Mouse (Mus musculus) layer of hippocampus, adult 11-12 months (tissue): Measurements from ENCODE around the gene Flt3.

Experiments
- DNase-seq: peaks from one replicate; pipeline ENCODE4 v3.0.0; 2022; ENCODE audit warnings: low spot score

Gene Flt3

GRCm38 (mm10) chr5:147354161-147354780 is 46.0 kb downstream of the Flt3 start:
- peak; percentile 72 for DNase-seq

DNA sequence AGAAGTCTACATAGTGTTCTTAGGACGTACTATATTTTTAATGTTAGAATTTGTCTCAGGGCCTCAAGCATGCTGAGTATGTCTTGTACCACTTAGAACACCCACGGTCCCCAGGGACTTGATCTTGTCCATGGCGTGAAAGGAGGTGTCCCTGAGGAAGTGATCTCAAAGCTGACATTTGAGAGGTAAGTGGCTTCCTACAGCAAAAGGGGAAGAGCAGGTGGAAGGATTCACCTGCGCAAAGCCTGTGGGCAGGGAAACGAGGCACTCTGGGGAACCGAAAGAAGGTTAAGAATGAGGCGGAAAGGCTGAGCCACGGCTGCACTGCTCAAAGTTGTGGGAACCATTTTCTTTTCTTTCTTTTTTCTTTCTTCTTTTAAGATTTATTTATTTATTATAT is 48.4 kb downstream of the Flt3 start:
- no peak for DNase-seq

- DNase-seq: no peak
These were observed 54.3 kb downstream of the Flt3 start for GRCm38 (mm10) chr5:147345981-147346380.

GRCm38 (mm10) chr5:147343904-147344303 is 56.4 kb downstream of the Flt3 start:
- no peak for DNase-seq

DNA sequence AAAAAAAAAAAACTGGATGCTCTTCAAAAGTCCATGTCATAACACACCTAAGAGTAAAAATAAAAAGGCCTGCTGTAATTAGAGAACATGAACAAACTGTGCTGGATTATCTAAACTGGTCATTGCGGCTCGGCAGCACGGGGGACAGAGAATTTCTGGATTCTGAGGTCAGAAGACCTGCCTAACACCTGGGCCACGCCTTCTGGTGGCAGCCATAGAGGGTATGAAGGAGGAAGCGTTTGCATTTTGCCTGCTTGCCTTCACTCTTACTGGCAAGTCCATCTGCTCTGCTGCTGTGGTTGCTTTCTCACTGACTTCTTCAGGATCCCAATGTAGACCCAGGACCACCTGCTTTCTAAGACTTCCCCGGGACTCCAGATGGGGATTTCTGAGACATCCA is 57.4 kb downstream of the Flt3 start:
- no peak for DNase-seq

DNA sequence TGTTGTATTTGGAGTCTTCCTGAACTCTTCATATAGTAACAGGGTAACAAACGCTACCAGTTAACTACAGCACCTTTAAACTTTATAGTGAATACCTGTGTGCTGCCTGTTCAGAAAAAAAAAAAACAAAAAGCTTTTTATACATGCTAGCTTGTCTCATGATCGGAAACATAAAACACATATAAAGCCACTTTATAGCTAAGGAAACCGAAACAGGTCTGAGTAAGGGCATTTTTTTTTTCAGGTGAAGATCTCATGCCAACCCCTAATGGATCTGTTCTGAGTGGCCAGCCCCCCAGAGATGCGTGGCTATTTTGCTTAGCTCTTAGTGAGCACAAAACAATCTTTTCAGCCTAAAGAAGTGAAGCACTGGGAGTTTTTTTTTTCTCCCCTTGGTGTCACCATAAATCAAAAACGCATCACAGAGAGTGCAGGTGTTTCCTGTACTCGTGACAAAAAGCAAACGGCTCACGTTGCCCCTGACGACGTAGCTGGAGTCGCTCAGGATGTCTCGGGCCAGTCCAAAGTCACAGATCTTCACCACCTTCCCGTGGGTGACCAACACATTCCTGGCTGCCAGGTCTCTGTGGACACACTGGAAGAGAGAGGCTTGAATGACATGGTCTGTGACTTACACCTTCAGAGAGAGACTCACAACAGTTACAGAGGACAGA is 59.4 kb downstream of the Flt3 start:
- no peak for DNase-seq

GRCm38 (mm10) chr5:147339560-147339959 is 60.7 kb downstream of the Flt3 start:
- DNase-seq: no peak

- DNase-seq: no peak
These were observed 61.3 kb downstream of the Flt3 start for GRCm38 (mm10) chr5:147338967-147339366.

GRCm38 (mm10) chr5:147332711-147333110 is 67.6 kb downstream of the Flt3 start:
- no peak for DNase-seq

DNA sequence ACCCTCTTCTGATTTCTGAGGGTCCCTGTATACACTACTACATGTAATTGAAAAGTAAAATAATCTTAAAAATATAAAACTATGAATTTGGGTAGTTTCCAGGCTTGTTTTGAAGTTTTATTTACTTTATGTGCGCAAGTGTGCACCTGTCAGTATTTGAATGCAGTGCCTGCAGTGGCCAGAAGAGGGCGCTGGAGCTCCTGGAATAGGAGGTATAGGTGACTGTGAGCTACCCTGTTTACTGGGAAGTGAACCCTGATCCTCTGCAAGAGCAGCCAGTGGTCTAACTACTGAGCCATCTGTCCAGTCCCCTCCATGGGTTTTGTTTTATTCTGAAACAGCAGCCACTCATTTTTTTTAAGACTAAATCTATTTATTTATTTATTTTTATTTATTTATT is 68.7 kb downstream of the Flt3 start:
- DNase-seq: peak; percentile 70

GRCm38 (mm10) chr5:147329946-147330345 is 70.3 kb downstream of the Flt3 start:
- DNase-seq: no peak

DNA sequence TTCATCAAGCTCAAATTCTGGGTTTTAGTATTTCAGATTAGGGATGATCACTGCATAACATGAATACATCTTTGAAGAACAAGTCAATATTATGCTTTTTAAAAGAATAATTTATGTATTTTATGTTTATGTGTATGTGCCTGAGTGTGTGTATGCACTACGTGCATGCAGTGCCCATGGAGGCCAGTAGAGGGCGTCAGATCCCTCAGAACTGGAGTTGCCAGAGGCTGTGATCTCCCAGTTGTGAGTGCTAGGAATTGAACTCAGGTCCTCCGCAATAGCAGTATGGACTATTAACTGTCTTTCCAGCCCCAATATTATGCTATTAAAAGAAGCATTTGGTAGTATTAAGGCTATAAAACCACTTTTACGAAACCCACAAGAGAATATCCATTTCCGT is 72.7 kb downstream of the Flt3 start:
- no peak for DNase-seq

DNA sequence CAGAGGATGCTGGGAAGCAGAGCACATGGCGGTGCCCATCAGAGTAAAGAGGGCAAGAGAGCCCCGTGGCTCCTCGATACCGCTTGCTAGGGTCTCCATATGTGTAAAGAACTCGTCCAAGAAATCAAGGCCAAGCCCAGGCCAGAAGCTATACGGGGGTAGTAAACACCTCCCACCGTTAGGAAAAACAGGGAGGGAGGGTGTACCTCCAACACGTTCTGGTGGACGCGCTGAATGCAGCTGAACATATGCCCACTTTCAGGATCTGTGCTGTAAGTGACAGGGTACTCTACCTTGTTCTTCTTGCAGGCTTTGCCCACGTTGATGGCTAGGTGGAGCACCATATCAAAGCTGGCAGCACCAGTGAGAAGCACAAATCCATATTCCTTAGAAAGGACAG is 74.4 kb downstream of the Flt3 start:
- no peak for DNase-seq

DNA sequence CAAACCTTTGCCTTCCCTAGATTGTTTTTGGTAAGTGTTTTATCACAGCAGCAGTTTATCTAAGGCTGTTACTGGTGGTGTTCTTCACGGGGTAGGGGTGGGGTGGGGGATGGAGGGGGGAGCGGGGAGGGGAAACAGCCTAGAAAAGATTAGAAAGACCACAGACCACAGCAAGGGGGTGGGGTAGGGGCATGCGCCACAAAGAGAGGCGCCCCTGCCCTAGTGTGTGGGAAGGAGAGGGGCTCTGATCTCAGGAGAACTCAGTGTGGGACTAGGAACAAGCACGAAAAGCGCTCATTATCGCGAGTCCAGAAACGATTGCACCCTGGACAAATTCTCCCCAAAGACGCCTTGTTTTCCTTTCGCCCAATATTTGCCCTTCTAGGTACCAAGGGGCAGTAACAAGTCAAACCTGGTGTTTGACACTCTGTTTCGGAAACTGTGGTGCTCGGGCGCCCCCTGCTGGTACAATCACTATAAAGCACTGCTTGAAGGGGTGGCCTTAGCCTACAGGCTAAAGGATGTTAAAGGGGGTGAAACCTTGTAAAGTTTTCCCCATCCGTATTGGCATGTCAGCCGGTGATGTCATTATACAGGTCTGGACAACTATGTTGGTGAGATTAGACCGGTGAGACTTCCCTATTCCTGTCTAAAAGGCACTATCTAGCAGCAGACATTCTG is 76.9 kb downstream of the Flt3 start:
- peak; percentile 54 for DNase-seq

GRCm38 (mm10) chr5:147322183-147322582 is 78.1 kb downstream of the Flt3 start, which contains the start of gene Urad:
Urad (minus strand) TSS chr5:147322440.
- DNase-seq: no peak

- peak; percentile 20 for DNase-seq
These were observed 80.6 kb downstream of the Flt3 start for GRCm38 (mm10) chr5:147319653-147320052.

GRCm38 (mm10) chr5:147317991-147318390 is 82.3 kb downstream of the Flt3 start:
- no peak for DNase-seq

DNA sequence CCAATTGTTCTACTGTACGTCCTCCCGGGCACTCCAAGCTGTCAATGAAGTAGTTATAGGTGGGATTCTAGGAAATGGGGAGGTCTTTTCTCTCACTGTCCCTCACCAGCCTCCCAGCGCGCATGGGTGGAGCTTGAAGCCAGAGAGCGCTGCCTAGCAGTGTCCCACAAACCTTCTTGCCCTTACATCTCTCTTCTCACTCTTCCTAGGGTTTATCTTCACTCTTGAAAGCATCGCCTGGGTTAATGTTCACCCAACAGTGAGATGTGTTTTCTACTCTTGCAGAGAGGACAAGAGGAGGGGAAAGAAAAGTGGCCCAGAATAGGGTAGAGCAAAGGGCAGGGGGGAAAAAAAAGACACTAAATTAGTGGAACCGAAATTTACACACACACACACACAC is 83.0 kb downstream of the Flt3 start:
- DNase-seq: no peak

DNA sequence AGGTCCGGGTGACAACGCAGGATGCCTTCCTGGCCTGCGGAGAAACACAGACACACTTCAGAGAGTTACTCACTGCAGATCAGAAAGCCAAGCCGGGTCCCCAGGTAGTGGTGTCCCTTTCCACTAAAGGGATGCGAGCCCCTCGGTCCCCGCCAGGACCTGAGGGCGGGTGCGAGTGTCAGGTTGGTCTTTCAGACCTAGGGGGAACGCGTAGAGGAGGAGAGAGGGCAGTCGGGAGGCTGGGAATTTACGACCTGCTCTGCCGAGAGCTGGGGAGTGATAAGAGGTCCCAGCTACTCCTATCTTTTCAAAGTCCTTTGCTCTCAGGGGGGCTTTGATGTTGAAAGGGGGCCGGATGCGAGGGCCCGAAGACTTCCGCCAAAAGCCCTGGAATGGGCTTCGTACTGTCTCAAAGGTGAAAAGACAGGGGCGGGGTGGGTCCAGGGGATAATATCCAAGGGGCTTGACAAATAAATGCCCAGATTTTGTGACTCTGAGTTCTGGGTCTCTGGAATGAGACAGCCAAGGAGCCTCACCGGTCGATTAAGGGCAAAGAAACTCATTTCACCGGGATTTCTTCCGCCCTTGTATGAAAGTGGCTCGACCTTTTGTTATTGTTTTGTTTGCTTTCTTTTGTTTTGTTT is 84.7 kb downstream of the Flt3 start:
- no peak for DNase-seq

DNA sequence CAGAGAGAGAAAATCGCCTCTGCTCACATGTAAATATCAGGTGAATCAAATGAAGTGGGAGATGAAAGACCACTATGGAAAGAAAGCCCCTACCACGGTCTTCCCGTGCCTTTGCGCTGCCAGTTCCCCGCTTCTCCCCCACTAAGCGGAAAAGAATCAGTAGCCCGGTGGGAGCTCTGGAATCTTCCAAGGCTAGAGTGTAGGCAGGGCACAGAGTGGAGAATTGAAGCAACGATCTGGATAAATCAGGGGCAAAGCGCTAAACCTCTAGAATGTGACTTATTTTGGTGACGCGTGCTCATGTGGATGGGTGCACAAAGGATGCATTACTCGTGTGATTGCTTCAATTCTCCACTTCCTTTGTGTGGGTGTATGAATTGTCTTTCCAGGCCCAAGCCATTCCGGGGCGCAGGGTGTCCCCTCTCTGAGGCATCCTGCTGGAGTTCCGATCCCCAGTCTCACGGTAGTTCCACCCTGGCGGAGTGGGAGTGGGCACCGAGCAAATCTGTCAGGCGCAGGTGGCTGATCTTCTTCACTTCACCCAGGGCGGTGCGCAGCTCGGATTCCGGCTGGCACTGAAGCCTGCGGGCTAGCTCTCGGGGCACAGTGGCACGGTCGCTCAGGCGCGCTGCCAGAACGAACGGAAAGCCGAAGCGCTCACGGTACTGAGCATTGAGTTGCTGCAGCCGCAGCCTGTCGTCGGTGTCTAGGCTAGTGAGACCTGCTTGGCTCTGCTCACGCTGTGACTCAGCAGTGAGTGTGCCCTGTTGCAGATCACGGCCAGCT is 85.5 kb downstream of the Flt3 start:
- no peak for DNase-seq

GRCm38 (mm10) chr5:147312830-147313685 is 87.2 kb downstream of the Flt3 start:
- no peak for DNase-seq
